ENCODE assay signal across 9 mouse cellular contexts in the genomic region with DNA sequence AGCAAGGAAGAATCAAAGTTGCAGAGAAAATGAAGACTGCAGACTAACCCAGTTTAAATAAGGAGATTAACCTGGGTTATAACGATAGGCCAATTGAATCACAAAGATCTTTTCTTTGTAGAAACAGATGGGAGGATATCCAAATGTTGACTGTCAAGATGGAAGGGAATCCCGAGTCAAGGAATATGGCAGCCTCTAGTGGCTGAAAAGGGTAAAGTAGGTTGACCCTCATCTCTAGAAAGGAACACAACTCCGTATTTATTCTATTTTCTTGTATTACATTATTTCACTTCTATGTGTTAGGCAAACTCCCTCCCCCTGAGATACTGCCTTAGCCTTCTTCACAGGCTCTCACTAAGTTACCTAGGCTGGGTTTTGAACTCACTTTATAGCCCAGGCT.
A peak's percentile ranks its signal among the peaks of the same experiment; 100 is the strongest.
DNase-seq lines count a peak whose midpoint lies in the region; ATAC-seq and TF ChIP-seq lines count a peak whose summit lies in the region.
"Had no signal": no experiment of that assay in that cellular context is flagged by ENCODE, and none has a peak within 500 bp of the region (broad histone marks: within the 10 kb centered on the region; RNA-seq: fewer than 3 reads in every experiment).

No protein-coding gene starts in this region.

- no peak for ATAC-seq in kidney, embryonic 16.5 days (ENCODE audit: low FRiP score, low TSS enrichment)

- no peak overlapping the region for H3K27ac ChIP-seq in kidney, embryonic 16.5 days (ENCODE audit: low read length)
- H3K27ac ChIP-seq in ES-E14 (ENCODE audit: insufficient read depth, low read depth, low read length, poor library complexity, severe bottlenecking), result no peak overlapping the region
- H3K27ac ChIP-seq: heart, embryonic 15.5 days; limb, embryonic 15.5 days had no signal

- H3K27me3 ChIP-seq in kidney, embryonic 16.5 days (ENCODE audit: insufficient read depth, low read length), result no peaks in the 10 kb centered on the region
- H3K27me3 ChIP-seq: heart, embryonic 15.5 days; limb, embryonic 15.5 days had no signal

- no peaks in the 10 kb centered on the region for H3K4me1 ChIP-seq in kidney, embryonic 16.5 days (ENCODE audit: insufficient read depth, low read length)
- no peaks in the 10 kb centered on the region for H3K4me1 ChIP-seq in ES-E14 (ENCODE audit: control insufficient read depth in 2 of 2, insufficient read depth in 2 of 2, low read length in 2 of 2, poor library complexity in 1 of 2)
- H3K4me1 ChIP-seq: heart, embryonic 15.5 days; limb, embryonic 15.5 days had no signal

- 33% methylated on average over 3 of the region's 3 CpGs for WGBS in kidney, embryonic 16.5 days

- no peak overlapping the region for H3K4me3 ChIP-seq in kidney, embryonic 16.5 days (ENCODE audit: low read length)
- no peak overlapping the region for H3K4me3 ChIP-seq in ES-E14 (ENCODE audit: insufficient read depth in 1 of 2, low read depth in 1 of 2, low read length in 2 of 2, poor library complexity in 1 of 2, severe bottlenecking in 1 of 2)
- H3K4me3 ChIP-seq: heart, embryonic 15.5 days; limb, embryonic 15.5 days had no signal

- no peak overlapping the region for H3K4me2 ChIP-seq in kidney, embryonic 16.5 days (replicated peaks; ENCODE audit: low read depth, low read length)
- H3K4me2 ChIP-seq: heart, embryonic 15.5 days; limb, embryonic 15.5 days had no signal

- in situ Hi-C loops in ES-E14 (cut with MboI; ENCODE audit: low sequenced_read_pairs in 2 of 2, unreplicated experiment in 2 of 2), result no loop called here

- DNase-seq in kidney, adult 9 months, result peak; percentile 39
- DNase-seq in ES-E14 (ENCODE audit: low read depth, low spot score) (peak; percentile 7), adipocyte (ENCODE audit: low spot score) (peak; percentile 68)
- DNase-seq in heart, postnatal 4 days, result peak; percentile 14
- DNase-seq in urinary bladder, postnatal 10 days (ENCODE audit: low spot score), result no peak
- DNase-seq in thymus, postnatal 14 days, result no peak

- no peaks in the 10 kb centered on the region for H3K36me3 ChIP-seq in kidney, embryonic 16.5 days (ENCODE audit: insufficient read depth, low read length)
- no peaks in the 10 kb centered on the region for H3K36me3 ChIP-seq in ES-E14 (ENCODE audit: control insufficient read depth, insufficient read depth, low read length, poor library complexity, severe bottlenecking)
- H3K36me3 ChIP-seq: heart, embryonic 15.5 days; limb, embryonic 15.5 days had no signal

- no peaks in the 10 kb centered on the region for H3K9me3 ChIP-seq in kidney, embryonic 16.5 days (ENCODE audit: low read length)
- H3K9me3 ChIP-seq in ES-E14 (ENCODE audit: control insufficient read depth, insufficient read depth, low read depth, low read length), result no peaks in the 10 kb centered on the region
- H3K9me3 ChIP-seq: heart, embryonic 15.5 days; limb, embryonic 15.5 days had no signal

- H3K9ac ChIP-seq in kidney, embryonic 16.5 days (replicated peaks; ENCODE audit: low read length), result no peak overlapping the region
- no peak overlapping the region for H3K9ac ChIP-seq in ES-E14 (ENCODE audit: insufficient read depth, low read depth, low read length, poor library complexity, severe bottlenecking)
- H3K9ac ChIP-seq: heart, embryonic 15.5 days; limb, embryonic 15.5 days had no signal

TF ChIP-seq in ES-E14, 5 proteins besides CTCF, POLR2A, EP300 and RAD21:
- TF ChIP-seq CHD2 (IDR thresholded peaks at IDR 0.05; ENCODE audit: low read depth, low read length) (no peak), HCFC1 (IDR thresholded peaks at IDR 0.05; ENCODE audit: borderline replicate concordance, insufficient read depth, low read length) (no peak), MAFK (IDR thresholded peaks at IDR 0.05; ENCODE audit: insufficient read depth, low read depth, low read length) (no peak), ZC3H11A (IDR thresholded peaks at IDR 0.05; ENCODE audit: borderline replicate concordance, low read depth, low read length) (peak; percentile 68; the same call in 1 of the 2 replicates), ZNF384 (IDR thresholded peaks at IDR 0.05; ENCODE audit: low read depth, low read length) (no peak)

Comparison
In these comparisons a context has a peak if more than half of its experiments do, and no peak if none do; other contexts are left out.
1. DNase-seq: peak in kidney, adult 9 months (single experiment), ES-E14 (single experiment), adipocyte (single experiment) and heart, postnatal 4 days (single experiment); none in urinary bladder, postnatal 10 days (single experiment) and thymus, postnatal 14 days (single experiment).